Mouse (Mus musculus) heart, embryonic 10.5 days (tissue): ENCODE measurements around the gene Dtd1. TPM values are rescaled to one million over a fixed set of nuclear protein-coding genes. Genes with fewer than 3 reads are reported as not detected.

Experiments
- DNase-seq: peaks from one replicate; pipeline ENCODE4 v3.0.0-alpha.2; 2017; ENCODE audit warnings: low spot score
- H3K27ac ChIP-seq: fragments of 300-500 bp; sonication (generic); 2 replicates; pipeline ENCODE4 v1.5.1; 2016; ENCODE audit warnings: mild to moderate bottlenecking
- H3K27me3 ChIP-seq: fragments of 300-500 bp; sonication (generic); 2 replicates; pipeline ENCODE4 v1.6.1; 2016; ENCODE audit warnings: mild to moderate bottlenecking; ENCODE audit not compliant: poor library complexity, insufficient read depth, severe bottlenecking
- H3K36me3 ChIP-seq: fragments of 300-500 bp; sonication (generic); 2 replicates; pipeline ENCODE4 v1.6.1; 2016; ENCODE audit warnings: mild to moderate bottlenecking, moderate library complexity
- H3K4me1 ChIP-seq: fragments of 300-500 bp; sonication (generic); 2 replicates; pipeline ENCODE4 v1.6.1; 2016; ENCODE audit warnings: mild to moderate bottlenecking
- H3K4me3 ChIP-seq: fragments of 300-500 bp; sonication (generic); 2 replicates; pipeline ENCODE4 v1.5.1; 2016; ENCODE audit warnings: mild to moderate bottlenecking, moderate library complexity
- H3K9me3 ChIP-seq: fragments of 300-500 bp; sonication (generic); 2 replicates; pipeline ENCODE4 v1.6.1; 2016; ENCODE audit warnings: mild to moderate bottlenecking, moderate library complexity
- WGBS: fragments of 180-500 bp; shearing (Covaris S2); methylation state at CpG from one replicate; pipeline ENCODE4 v1.1.7; 2016; 5-methylcytosine and 5-hydroxymethylcytosine counted together
- polyA plus RNA-seq: library from polyadenylated mRNA; unstranded; fragments of >200 nt; fragmentation: Nextera tagmentation; extraction: Ambion mirVana; gene quantifications from 2 replicates; pipeline ENCODE4 v1.2.1, GENCODE M21; 2016

Gene Dtd1
- polyA plus RNA-seq, 1 experiment from 2014 or later = 37.1 TPM

DNA sequence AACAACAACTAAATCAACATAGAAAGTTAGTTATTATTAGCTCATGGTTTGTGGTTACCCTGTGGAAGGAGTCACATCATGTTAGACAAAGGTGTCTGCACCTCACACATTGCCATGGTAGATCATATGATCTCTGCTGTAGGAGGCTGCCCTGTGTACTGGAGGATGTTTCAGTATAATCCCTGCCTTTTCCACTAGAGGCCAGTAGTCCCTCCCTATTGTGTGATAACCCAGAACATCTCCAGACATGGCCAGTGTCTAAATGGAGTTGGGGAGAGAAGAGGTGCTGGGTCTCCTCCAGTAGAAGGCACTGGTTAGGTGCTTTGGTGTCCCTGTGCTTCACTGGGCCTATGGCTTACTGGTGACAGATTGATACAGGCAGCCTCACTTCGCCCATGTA lies 125.0 kb downstream of the Dtd1 start:
- Histone ChIP-seq H3K4me1 (peaks cover 3% of the 10 kb centered on the region; the same call in 1 of the 2 replicates), H3K27me3 (no peaks in the 10 kb centered on the region), H3K4me3 (no peak overlapping the region), H3K36me3 (no peaks in the 10 kb centered on the region), H3K9me3 (no peaks in the 10 kb centered on the region), H3K27ac (no peak overlapping the region)
- WGBS = 75% methylated on average over 1 of the region's 1 CpGs
- no peak for DNase-seq

DNA sequence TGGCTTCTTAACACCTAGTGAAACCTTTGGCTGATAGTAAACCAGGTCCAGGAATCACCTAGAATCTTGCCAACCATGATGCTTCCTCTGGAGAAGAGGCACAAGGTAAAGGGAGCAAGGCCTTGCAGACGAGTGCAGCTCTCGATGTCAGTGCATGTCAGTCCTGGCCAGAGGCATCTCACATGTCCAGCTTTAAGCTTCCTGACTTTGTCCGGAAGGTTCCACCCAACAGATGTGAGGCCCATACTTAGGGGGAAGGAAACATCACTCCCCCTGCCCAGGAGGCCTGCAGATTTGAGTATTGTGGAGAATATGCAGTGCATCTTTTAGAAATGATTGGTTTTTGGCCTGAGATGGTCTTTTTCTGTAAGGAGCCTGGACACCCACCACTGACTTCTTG lies 127.4 kb downstream of the Dtd1 start:
- no peaks in the 10 kb centered on the region for H3K27me3 ChIP-seq
- 84% methylated on average over 3 of the region's 3 CpGs for whole genome bisulfite sequencing
- H3K4me3 ChIP-seq = no peak overlapping the region
- H3K27ac ChIP-seq = no peak overlapping the region
- peaks cover 3% of the 10 kb centered on the region; the same call in 1 of the 2 replicates for H3K4me1 ChIP-seq
- H3K9me3 ChIP-seq = no peaks in the 10 kb centered on the region
- no peak for DNase-seq
- H3K36me3 ChIP-seq = no peaks in the 10 kb centered on the region

DNA sequence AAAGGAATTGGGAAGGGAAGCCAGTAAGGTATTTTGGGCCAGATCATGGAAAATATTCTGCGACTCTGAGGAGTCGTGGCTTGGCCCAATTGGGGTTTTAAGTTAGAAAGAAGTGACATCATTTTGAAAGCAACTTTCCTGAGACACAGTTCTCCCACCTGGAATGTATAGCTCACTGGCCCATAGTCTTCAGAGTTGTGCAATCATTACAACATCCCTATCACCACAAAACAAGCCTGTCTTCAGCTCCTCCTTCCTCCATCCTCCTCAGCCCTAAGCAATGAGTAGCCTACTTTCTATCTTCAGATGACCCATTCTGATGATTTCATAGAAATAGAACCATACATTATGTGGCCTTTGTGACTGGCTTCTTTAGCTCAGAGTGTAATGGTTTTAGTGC lies 130.1 kb downstream of the Dtd1 start:
- H3K36me3 ChIP-seq = no peaks in the 10 kb centered on the region
- no peak for DNase-seq
- no peaks in the 10 kb centered on the region for H3K9me3 ChIP-seq
- WGBS = 90% methylated on average over 2 of the region's 2 CpGs
- H3K27ac ChIP-seq = no peak overlapping the region
- no peaks in the 10 kb centered on the region for H3K4me1 ChIP-seq
- H3K4me3 ChIP-seq = no peak overlapping the region
- H3K27me3 ChIP-seq = no peaks in the 10 kb centered on the region

DNA sequence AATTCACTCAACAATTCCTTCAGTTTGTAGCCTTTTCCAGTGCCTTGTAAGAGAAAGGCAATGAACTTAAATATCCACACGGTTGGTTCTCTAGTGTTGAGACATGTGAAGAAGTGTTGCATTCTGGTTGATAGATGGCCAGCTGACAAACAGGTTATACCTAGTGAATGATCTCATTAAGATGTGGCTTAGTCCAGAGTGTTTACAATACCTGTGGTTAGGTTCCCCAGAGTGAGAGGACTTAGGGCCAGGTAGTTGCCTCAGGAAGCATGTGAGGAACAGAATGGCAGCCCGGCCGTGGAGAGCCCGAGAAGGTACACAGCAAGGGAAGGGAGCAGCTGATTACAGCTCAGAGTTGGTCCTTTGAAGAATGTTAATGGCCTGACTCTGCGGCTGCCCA lies 138.5 kb downstream of the Dtd1 start:
- Histone ChIP-seq H3K4me1 (0 out of 2 replicates have a peak, but pooled peaks cover 3% of the 10 kb centered on the region), H3K27me3 (no peaks in the 10 kb centered on the region), H3K4me3 (no peak overlapping the region), H3K36me3 (no peaks in the 10 kb centered on the region), H3K27ac (no peak overlapping the region), H3K9me3 (no peaks in the 10 kb centered on the region)
- no peak for DNase-seq
- 61% methylated on average over 5 of the region's 5 CpGs for WGBS

DNA sequence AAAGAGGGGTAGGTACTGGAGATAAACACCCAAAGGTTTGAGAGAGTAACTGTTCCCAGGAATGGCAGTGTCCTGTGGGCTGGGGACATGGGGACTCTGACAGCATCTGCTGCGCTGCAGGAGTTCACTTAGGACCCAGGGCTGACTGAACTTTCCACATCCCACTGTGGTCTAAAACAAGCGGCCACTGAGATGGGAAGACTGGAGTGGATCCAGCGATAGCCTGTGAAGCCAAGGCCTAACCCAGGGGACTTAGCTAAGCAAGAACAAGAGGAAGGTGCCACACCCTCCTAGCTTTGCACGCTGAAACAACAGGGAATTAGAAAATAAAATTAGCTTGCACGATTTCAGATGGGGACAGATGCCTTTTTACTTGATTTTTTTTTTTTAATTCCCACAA lies 138.9 kb downstream of the Dtd1 start:
- no peaks in the 10 kb centered on the region for H3K36me3 ChIP-seq
- H3K4me1 ChIP-seq = 0 out of 2 replicates have a peak, but pooled peaks cover 3% of the 10 kb centered on the region
- no peaks in the 10 kb centered on the region for H3K9me3 ChIP-seq
- no peak for DNase-seq
- WGBS = 78% methylated on average over 5 of the region's 5 CpGs
- no peaks in the 10 kb centered on the region for H3K27me3 ChIP-seq
- H3K27ac ChIP-seq = no peak overlapping the region
- H3K4me3 ChIP-seq = no peak overlapping the region

DNA sequence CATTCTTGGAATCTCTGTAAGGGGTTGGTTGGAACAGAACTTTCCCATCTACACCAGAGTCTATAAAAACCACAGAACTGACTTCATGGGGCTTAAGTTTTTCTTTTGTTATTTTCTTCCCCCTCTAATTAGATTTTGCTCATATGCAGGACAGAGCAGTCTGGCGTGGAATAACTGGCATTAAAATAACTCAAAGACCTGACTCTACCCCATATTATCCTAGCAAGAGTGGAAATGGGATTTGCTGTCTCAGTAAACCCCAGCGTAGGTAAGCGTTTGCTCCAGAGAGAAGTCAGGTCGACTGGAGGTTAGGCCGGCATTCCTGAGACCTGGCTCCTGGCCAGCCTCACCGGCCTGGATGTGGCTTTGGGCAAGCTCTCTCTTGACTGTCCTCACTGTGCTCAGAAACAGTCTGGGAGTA lies 140.9 kb downstream of the Dtd1 start:
- Histone ChIP-seq H3K27me3 (no peaks in the 10 kb centered on the region), H3K9me3 (no peaks in the 10 kb centered on the region), H3K27ac (no peak overlapping the region), H3K4me3 (no peak overlapping the region), H3K4me1 (0 out of 2 replicates have a peak, but pooled peaks cover 3% of the 10 kb centered on the region), H3K36me3 (no peaks in the 10 kb centered on the region)
- DNase-seq = peak; percentile 71
- 64% methylated on average over 6 of the region's 6 CpGs for WGBS

DNA sequence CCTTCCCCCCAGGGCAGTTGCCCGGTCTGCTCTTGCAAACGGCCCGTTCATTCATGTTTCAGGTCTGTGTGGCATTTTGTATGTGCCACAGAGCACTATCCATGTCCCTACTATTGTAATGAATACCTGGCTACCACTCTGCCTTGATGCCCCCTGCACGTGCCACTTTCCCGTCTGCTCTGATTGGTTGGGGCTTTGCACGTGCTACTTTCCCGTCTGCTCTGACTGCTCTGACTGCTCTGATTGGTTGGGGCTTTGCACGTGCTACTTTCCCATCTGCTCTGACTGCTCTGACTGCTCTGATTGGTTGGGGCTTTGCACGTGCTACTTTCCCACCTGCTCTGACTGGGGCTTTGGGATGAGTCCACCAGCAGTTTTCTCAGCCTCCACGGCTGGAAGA lies 142.3 kb downstream of the Dtd1 start:
- H3K4me1 ChIP-seq = 0 out of 2 replicates have a peak, but pooled peaks cover 3% of the 10 kb centered on the region
- no peak overlapping the region for H3K4me3 ChIP-seq
- H3K27ac ChIP-seq = no peak overlapping the region
- H3K9me3 ChIP-seq = no peaks in the 10 kb centered on the region
- 86% methylated on average over 10 of the region's 10 CpGs for WGBS
- DNase-seq = peak; percentile 60
- no peaks in the 10 kb centered on the region for H3K27me3 ChIP-seq
- H3K36me3 ChIP-seq = no peaks in the 10 kb centered on the region

DNA sequence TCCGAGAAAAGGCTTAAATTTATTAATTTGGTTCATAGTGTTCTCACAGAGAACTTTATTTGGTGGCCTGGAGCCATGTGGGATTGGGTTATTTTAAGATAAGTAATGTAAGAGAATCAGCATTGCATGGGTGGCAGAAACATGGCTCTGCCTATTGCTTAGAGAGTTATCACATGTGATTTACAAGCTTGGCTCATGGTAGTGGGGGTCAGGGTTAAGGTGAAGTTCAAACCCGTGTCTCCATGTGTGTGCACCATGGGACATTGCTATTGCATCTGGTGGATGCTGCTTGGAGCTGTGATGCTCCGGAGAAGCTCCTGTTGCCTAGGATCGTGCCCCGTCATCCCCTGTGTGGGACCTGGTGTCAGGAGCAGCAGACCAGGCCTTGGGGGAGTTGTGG lies 143.6 kb downstream of the Dtd1 start:
- H3K27me3 ChIP-seq = no peaks in the 10 kb centered on the region
- H3K27ac ChIP-seq = no peak overlapping the region
- 83% methylated on average over 5 of the region's 5 CpGs for WGBS
- H3K4me3 ChIP-seq = no peak overlapping the region
- H3K9me3 ChIP-seq = no peaks in the 10 kb centered on the region
- DNase-seq = peak; percentile 53
- no peaks in the 10 kb centered on the region for H3K36me3 ChIP-seq
- H3K4me1 ChIP-seq = 0 out of 2 replicates have a peak, but pooled peaks cover 3% of the 10 kb centered on the region

DNA sequence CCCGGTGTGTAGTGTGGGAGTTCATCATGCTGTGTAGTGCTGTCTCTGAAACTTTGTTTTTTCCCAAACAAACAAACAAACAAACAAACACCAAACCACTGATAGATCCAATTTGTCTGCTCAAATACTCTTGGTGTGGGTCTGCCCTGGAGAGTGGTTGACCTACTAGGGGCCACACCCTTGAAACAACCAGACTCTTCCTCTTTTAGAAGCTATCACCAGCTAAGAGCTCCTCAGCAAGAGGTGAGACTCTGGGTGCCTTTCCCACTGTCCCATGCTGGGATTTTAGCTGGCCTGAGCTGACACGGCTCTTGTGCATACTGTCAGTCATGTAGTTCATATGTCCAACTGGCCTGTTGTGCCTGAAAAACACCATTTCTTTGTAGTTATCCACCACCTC lies 145.6 kb downstream of the Dtd1 start:
- Histone ChIP-seq H3K4me3 (no peak overlapping the region), H3K27me3 (no peaks in the 10 kb centered on the region), H3K27ac (no peak overlapping the region), H3K9me3 (no peaks in the 10 kb centered on the region), H3K4me1 (0 out of 2 replicates have a peak, but pooled peaks cover 3% of the 10 kb centered on the region), H3K36me3 (no peaks in the 10 kb centered on the region)
- WGBS = 88% methylated on average over 2 of the region's 2 CpGs
- no peak for DNase-seq

DNA sequence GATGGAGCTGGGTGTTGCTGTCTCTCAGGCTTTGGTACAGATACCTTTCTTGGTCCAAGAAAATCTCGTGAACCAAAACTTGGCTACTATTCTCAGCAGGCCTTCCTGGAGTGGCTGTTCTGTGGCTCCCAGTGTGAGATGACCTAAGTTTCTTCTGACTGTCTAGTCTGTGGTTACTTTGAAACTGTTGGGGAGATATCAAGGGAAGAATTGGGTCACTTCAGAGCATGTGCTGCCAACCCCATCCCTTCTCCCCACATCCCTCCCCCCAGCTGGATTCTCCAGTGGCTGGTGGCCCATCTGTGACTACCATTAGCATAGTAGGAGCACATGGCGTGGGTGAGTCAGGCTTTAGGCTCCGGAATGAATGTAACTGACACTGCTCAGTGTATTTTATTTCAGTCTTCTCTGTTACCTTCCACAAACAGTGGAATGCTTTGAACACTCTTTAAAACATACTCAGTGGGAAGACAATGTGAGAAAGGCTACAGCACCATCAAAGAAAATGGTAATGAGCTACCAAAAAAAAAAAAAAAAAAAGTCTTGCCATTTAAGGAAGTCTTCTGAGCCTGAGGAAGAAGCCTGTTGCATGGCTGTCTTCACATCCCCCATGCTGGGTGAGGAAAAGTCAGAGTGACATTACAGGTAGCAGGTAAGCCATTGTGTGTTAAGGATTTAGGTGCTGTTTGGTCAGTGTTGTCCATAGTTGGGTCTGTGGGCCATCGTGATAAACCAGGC lies 146.5 kb downstream of the Dtd1 start:
- Histone ChIP-seq H3K27me3 (no peaks in the 10 kb centered on the region), H3K4me1 (no peaks in the 10 kb centered on the region), H3K4me3 (no peak overlapping the region), H3K36me3 (no peaks in the 10 kb centered on the region), H3K9me3 (no peaks in the 10 kb centered on the region), H3K27ac (no peak overlapping the region)
- no peak for DNase-seq
- 65% methylated on average over 4 of the region's 4 CpGs for WGBS

DNA sequence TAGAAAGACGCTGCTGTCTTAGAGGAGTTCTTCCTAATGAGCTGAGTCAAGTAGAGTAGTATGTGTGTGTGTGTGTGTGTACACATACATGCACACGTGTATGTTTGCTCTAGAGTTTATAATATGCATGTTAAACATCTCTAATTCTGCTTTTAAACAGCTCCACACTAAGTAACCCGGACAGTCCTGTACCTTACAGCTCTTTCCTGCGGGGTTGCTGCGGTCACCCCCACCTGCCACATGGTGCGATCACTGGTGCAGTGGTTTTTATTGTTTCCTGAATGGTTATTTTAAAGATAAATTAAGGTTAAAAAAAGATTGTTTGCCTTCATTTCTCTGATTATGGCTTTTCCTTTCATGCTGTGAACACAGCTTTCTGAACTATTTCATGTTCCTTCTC lies 153.9 kb downstream of the Dtd1 start:
- Histone ChIP-seq H3K36me3 (no peaks in the 10 kb centered on the region), H3K9me3 (no peaks in the 10 kb centered on the region), H3K4me1 (no peaks in the 10 kb centered on the region), H3K27ac (no peak overlapping the region), H3K4me3 (no peak overlapping the region), H3K27me3 (no peaks in the 10 kb centered on the region)
- 79% methylated on average over 6 of the region's 6 CpGs for WGBS
- DNase-seq = no peak

DNA sequence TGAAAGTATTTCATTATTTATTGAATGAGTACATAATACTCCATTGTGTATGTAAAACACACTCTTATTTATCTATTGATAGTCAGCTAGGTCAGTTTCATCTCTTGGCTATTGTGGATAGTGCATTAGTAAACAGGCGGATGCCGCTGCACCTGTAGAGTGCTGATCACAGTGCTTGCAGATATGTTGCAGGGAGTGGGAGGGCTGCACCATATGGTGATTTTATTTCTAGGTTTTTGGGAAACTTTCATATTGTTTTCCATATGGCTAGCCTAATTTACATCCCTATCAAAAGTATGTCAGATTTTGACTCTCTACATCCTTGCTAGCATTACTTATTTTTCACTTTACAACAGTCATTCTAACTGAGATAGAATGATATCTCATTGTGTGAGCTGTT lies 155.3 kb downstream of the Dtd1 start:
- no peaks in the 10 kb centered on the region for H3K36me3 ChIP-seq
- H3K4me1 ChIP-seq = no peaks in the 10 kb centered on the region
- DNase-seq = no peak
- no peak overlapping the region for H3K27ac ChIP-seq
- H3K9me3 ChIP-seq = no peaks in the 10 kb centered on the region
- no peak overlapping the region for H3K4me3 ChIP-seq
- H3K27me3 ChIP-seq = no peaks in the 10 kb centered on the region
- 95% methylated on average over 2 of the region's 2 CpGs for WGBS

DNA sequence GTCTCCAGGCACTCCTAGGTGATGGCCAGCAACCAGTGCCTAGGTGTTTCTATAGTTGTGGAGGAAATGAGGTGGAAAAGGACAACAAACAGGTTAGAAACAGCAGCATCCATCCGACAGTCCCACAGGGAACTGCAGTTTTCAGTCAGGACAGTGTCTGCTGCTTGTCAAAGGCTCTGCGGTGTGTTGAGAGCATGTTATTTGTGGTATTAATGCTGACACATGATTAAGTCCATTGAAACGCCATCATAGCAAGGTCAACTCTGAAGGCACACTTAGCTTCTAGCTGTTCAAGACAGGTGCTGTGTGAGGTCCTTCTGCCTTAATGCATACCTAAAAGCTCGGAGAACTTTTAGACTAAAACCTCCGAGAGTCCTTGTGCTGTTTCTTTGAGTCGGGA lies 161.0 kb downstream of the Dtd1 start:
- Histone ChIP-seq H3K4me3 (no peak overlapping the region), H3K27me3 (no peaks in the 10 kb centered on the region), H3K4me1 (no peaks in the 10 kb centered on the region), H3K36me3 (no peaks in the 10 kb centered on the region), H3K9me3 (no peaks in the 10 kb centered on the region), H3K27ac (no peak overlapping the region)
- WGBS = 73% methylated on average over 6 of the region's 6 CpGs
- DNase-seq = no peak

DNA sequence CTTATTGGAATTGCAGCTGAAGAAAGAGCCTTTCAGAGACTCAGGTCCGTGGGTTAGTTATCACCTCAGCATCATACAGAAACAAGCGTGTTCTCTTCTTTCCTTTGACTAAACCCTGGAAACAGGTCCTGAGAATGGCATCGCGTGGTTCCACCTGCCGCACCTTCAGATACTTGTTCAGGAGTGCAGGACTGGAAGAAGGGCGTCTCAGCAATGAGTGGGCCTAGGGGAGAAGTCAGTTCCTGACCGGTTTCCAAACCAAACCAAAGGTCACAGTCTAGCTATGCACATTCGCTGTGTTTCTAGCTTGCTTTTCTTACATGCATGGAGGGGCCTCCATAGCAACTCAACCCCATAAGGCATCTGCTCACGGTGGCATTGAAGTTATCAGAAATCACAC lies 164.0 kb downstream of the Dtd1 start:
- WGBS = 89% methylated on average over 9 of the region's 9 CpGs
- Histone ChIP-seq H3K27ac (no peak overlapping the region), H3K4me1 (no peaks in the 10 kb centered on the region), H3K9me3 (no peaks in the 10 kb centered on the region), H3K27me3 (no peaks in the 10 kb centered on the region), H3K4me3 (no peak overlapping the region), H3K36me3 (no peaks in the 10 kb centered on the region)
- DNase-seq = no peak
